In genomic region chr15:31576076-31576475, GRCm38 (mm10) we compare ENCODE assay signal across 17 mouse cellular contexts. TPM values are rescaled to one million over a fixed set of nuclear protein-coding genes. Genes with fewer than 3 reads are reported as not detected.
"Had no signal": no experiment of that assay in that cellular context is flagged by ENCODE, and none has a peak within 500 bp of the region (broad histone marks: within the 10 kb centered on the region; RNA-seq: fewer than 3 reads in every experiment).

No protein-coding gene starts in this region.

- DNase-seq: lung, adult 18-20 months; lung, embryonic 14.5 days; lung, postnatal 10 days; lung, postnatal 4 days; midbrain, embryonic 14.5 days; right cerebral cortex, postnatal 14 days; right cerebral cortex, postnatal 4 days; spleen, adult 18-20 months; thymus, adult 18-20 months; thymus, postnatal 14 days; thymus, postnatal 36 days had no signal

- H3K4me3 ChIP-seq: midbrain, embryonic 12.5 days; neural tube, embryonic 13.5 days had no signal

- H3K4me2 ChIP-seq: lung, embryonic 14.5 days; midbrain, embryonic 12.5 days; neural tube, embryonic 13.5 days had no signal

- H3K9ac ChIP-seq: liver, embryonic 14.5 days; lung, embryonic 14.5 days; midbrain, embryonic 12.5 days; neural tube, embryonic 13.5 days had no signal

- H3K27ac ChIP-seq: liver, embryonic 14.5 days; midbrain, embryonic 12.5 days; neural tube, embryonic 13.5 days had no signal

- H3K9me3 ChIP-seq: midbrain, embryonic 12.5 days; neural tube, embryonic 13.5 days had no signal

- H3K27me3 ChIP-seq: midbrain, embryonic 12.5 days; neural tube, embryonic 13.5 days had no signal

- H3K4me1 ChIP-seq: midbrain, embryonic 12.5 days; neural tube, embryonic 13.5 days had no signal

- H3K36me3 ChIP-seq: midbrain, embryonic 12.5 days; neural tube, embryonic 13.5 days had no signal

RNA-seq across cellular contexts. Expression of gene Cmbl, which starts 10.9 kb away (rescaled TPM):
- total RNA-seq: megakaryocyte-erythroid progenitor cell, adult 5-6 weeks; monocyte, adult 5-6 weeks; neutrophil, adult 5-6 weeks had no signal
